Mouse (Mus musculus) small intestine, adult 2 months (tissue): ENCODE results near the gene Hfe2.

ENCODE experiments used
- CTCF ChIP-seq: fragments of 200-500 bp; IDR thresholded peaks from 2 replicates; pipeline ENCODE4 v1.5.1; 2012; ENCODE audit warnings: low read depth, mild to moderate bottlenecking, control low read depth, inconsistent platforms, low read length, moderate library complexity, mixed read lengths; ENCODE audit not compliant: insufficient replicate concordance, insufficient read length; ENCODE audit errors: extremely low read depth
- POLR2A ChIP-seq: fragments of 200-500 bp; IDR thresholded peaks from 2 replicates; pipeline ENCODE4 v1.6.1; 2012; ENCODE audit warnings: low read depth, mild to moderate bottlenecking, control low read depth, inconsistent platforms, low read length, moderate library complexity

DNA sequence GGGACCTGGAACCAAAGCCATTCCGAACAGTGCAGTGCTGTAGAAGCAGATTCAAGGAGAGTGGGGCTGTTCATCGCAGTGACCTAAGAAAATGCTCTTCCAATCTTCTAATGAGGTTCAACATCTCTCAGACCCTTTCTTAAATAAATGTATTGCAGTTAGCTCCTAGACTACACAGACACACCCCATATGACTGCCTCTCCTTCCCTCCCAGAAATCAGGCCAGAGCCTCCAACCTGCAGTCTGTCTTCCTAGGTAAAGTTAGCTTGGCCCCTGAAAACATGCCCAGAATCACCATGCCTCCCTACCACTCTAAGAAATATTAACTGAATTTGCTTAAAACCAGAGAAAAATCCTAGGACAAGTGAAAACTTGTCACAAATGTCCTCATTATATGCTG is 39.6 kb upstream of the Hfe2 start:
- no peak for TF ChIP-seq CTCF
- TF ChIP-seq POLR2A = no peak
